Mouse (Mus musculus): ENCODE measurements around the gene Msi2. TPM values are rescaled to one million over a fixed set of nuclear protein-coding genes. Genes with fewer than 3 reads are reported as not detected.

Gene Msi2
- polyA plus RNA-seq, 1 experiment from 2014 or later, result 10.0 TPM

- peak overlapping the region; percentile 77; the same call in 1 of the 2 replicates for H3K27ac ChIP-seq (ENCODE audit: low read length)
- peak overlapping the region; percentile 34 for H3K4me2 ChIP-seq (ENCODE audit: low read depth, low read length)
- H3K4me3 ChIP-seq (ENCODE audit: low read length), result no peak overlapping the region
- no peak overlapping the region for H3K9ac ChIP-seq (ENCODE audit: low read depth, low read length)
- WGBS, result 53% methylated on average over 7 of the region's 7 CpGs
- H3K27me3 ChIP-seq (replicated peaks; ENCODE audit: control insufficient read depth, insufficient read depth, low read length), result no peaks in the 10 kb centered on the region
- H3K4me1 ChIP-seq (ENCODE audit: control insufficient read depth, insufficient read depth, low read length), result peaks cover 39% of the 10 kb centered on the region
- H3K36me3 ChIP-seq (ENCODE audit: control insufficient read depth, insufficient read depth, low read length), result no peaks in the 10 kb centered on the region; the same call in 1 of the 2 replicates
- ATAC-seq, result peak; percentile 86
- no peaks in the 10 kb centered on the region for H3K9me3 ChIP-seq (ENCODE audit: control insufficient read depth, low read length)
Observed at GRCm38 (mm10) chr11:88481602-88482161, 236.6 kb downstream of the Msi2 start.

- H3K4me3 ChIP-seq (ENCODE audit: low read length), result no peak overlapping the region
- ATAC-seq, result no peak; the same call in 1 of the 2 replicates
- peaks cover 37% of the 10 kb centered on the region for H3K4me1 ChIP-seq (ENCODE audit: control insufficient read depth, insufficient read depth, low read length)
- H3K27ac ChIP-seq (ENCODE audit: low read length), result peak overlapping the region; percentile 77
- H3K27me3 ChIP-seq (replicated peaks; ENCODE audit: control insufficient read depth, insufficient read depth, low read length), result no peaks in the 10 kb centered on the region
- H3K9ac ChIP-seq (ENCODE audit: low read depth, low read length), result peak overlapping the region; percentile 23; the same call in 1 of the 2 replicates
- peak overlapping the region; percentile 34 for H3K4me2 ChIP-seq (ENCODE audit: low read depth, low read length)
- H3K36me3 ChIP-seq (ENCODE audit: control insufficient read depth, insufficient read depth, low read length), result no peaks in the 10 kb centered on the region; the same call in 1 of the 2 replicates
- 40% methylated on average over 9 of the region's 9 CpGs for WGBS
- H3K9me3 ChIP-seq (ENCODE audit: control insufficient read depth, low read length), result no peaks in the 10 kb centered on the region
Observed at GRCm38 (mm10) chr11:88481092-88481601, 237.2 kb downstream of the Msi2 start.

- no peak for ATAC-seq
- Histone ChIP-seq H3K4me3 (ENCODE audit: low read length) (no peak overlapping the region), H3K4me1 (ENCODE audit: control insufficient read depth, insufficient read depth, low read length) (peaks cover 29% of the 10 kb centered on the region), H3K27ac (ENCODE audit: low read length) (no peak overlapping the region), H3K9ac (ENCODE audit: low read depth, low read length) (no peak overlapping the region), H3K36me3 (ENCODE audit: control insufficient read depth, insufficient read depth, low read length) (no peaks in the 10 kb centered on the region; the same call in 1 of the 2 replicates), H3K27me3 (replicated peaks; ENCODE audit: control insufficient read depth, insufficient read depth, low read length) (no peaks in the 10 kb centered on the region), H3K9me3 (ENCODE audit: control insufficient read depth, low read length) (no peaks in the 10 kb centered on the region), H3K4me2 (ENCODE audit: low read depth, low read length) (no peak overlapping the region)
- WGBS, result 86% methylated on average over 5 of the region's 5 CpGs
Observed at GRCm38 (mm10) chr11:88479498-88479897, 238.8 kb downstream of the Msi2 start.

GRCm38 (mm10) chr11:88474889-88475440 lies 243.3 kb downstream of the Msi2 start:
- Histone ChIP-seq H3K36me3 (ENCODE audit: control insufficient read depth, insufficient read depth, low read length) (no peaks in the 10 kb centered on the region), H3K4me2 (ENCODE audit: low read depth, low read length) (no peak overlapping the region), H3K9ac (ENCODE audit: low read depth, low read length) (no peak overlapping the region; the same call in 1 of the 2 replicates), H3K27ac (ENCODE audit: low read length) (no peak overlapping the region), H3K9me3 (ENCODE audit: control insufficient read depth, low read length) (no peaks in the 10 kb centered on the region), H3K27me3 (replicated peaks; ENCODE audit: control insufficient read depth, insufficient read depth, low read length) (no peaks in the 10 kb centered on the region), H3K4me1 (ENCODE audit: control insufficient read depth, insufficient read depth, low read length) (peaks cover 19% of the 10 kb centered on the region; the same call in 1 of the 2 replicates), H3K4me3 (ENCODE audit: low read length) (no peak overlapping the region)
- WGBS, result 90% methylated on average over 4 of the region's 4 CpGs
- no peak for ATAC-seq

GRCm38 (mm10) chr11:88472731-88473130 lies 245.6 kb downstream of the Msi2 start:
- H3K9me3 ChIP-seq (ENCODE audit: control insufficient read depth, low read length), result no peaks in the 10 kb centered on the region
- H3K27ac ChIP-seq (ENCODE audit: low read length), result no peak overlapping the region
- H3K4me3 ChIP-seq (ENCODE audit: low read length), result no peak overlapping the region
- 57% methylated on average over 8 of the region's 8 CpGs for WGBS
- no peak overlapping the region for H3K9ac ChIP-seq (ENCODE audit: low read depth, low read length)
- no peak overlapping the region for H3K4me2 ChIP-seq (ENCODE audit: low read depth, low read length)
- H3K36me3 ChIP-seq (ENCODE audit: control insufficient read depth, insufficient read depth, low read length), result no peaks in the 10 kb centered on the region
- peaks cover 22% of the 10 kb centered on the region for H3K4me1 ChIP-seq (ENCODE audit: control insufficient read depth, insufficient read depth, low read length)
- no peak for ATAC-seq
- H3K27me3 ChIP-seq (replicated peaks; ENCODE audit: control insufficient read depth, insufficient read depth, low read length), result no peaks in the 10 kb centered on the region

GRCm38 (mm10) chr11:88471981-88472647 lies 246.2 kb downstream of the Msi2 start:
- H3K36me3 ChIP-seq (ENCODE audit: control insufficient read depth, insufficient read depth, low read length), result no peaks in the 10 kb centered on the region
- peaks cover 26% of the 10 kb centered on the region for H3K4me1 ChIP-seq (ENCODE audit: control insufficient read depth, insufficient read depth, low read length)
- no peaks in the 10 kb centered on the region for H3K27me3 ChIP-seq (replicated peaks; ENCODE audit: control insufficient read depth, insufficient read depth, low read length)
- no peak overlapping the region for H3K4me2 ChIP-seq (ENCODE audit: low read depth, low read length)
- H3K9me3 ChIP-seq (ENCODE audit: control insufficient read depth, low read length), result no peaks in the 10 kb centered on the region
- no peak overlapping the region for H3K9ac ChIP-seq (ENCODE audit: low read depth, low read length)
- no peak overlapping the region for H3K27ac ChIP-seq (ENCODE audit: low read length)
- ATAC-seq, result no peak
- WGBS, result 60% methylated on average over 12 of the region's 12 CpGs
- no peak overlapping the region for H3K4me3 ChIP-seq (ENCODE audit: low read length)

GRCm38 (mm10) chr11:88470599-88470998 lies 247.7 kb downstream of the Msi2 start:
- Histone ChIP-seq H3K4me2 (ENCODE audit: low read depth, low read length) (no peak overlapping the region), H3K9ac (ENCODE audit: low read depth, low read length) (no peak overlapping the region), H3K4me3 (ENCODE audit: low read length) (no peak overlapping the region), H3K27ac (ENCODE audit: low read length) (no peak overlapping the region), H3K36me3 (ENCODE audit: control insufficient read depth, insufficient read depth, low read length) (no peaks in the 10 kb centered on the region), H3K9me3 (ENCODE audit: control insufficient read depth, low read length) (no peaks in the 10 kb centered on the region), H3K4me1 (ENCODE audit: control insufficient read depth, insufficient read depth, low read length) (peaks cover 25% of the 10 kb centered on the region), H3K27me3 (replicated peaks; ENCODE audit: control insufficient read depth, insufficient read depth, low read length) (no peaks in the 10 kb centered on the region)
- ATAC-seq, result 0 out of 2 replicates have a peak, but pooled peaks have one; percentile 5

- H3K27ac ChIP-seq (ENCODE audit: low read length), result no peak overlapping the region
- H3K4me3 ChIP-seq (ENCODE audit: low read length), result no peak overlapping the region
- H3K36me3 ChIP-seq (ENCODE audit: control insufficient read depth, insufficient read depth, low read length), result no peaks in the 10 kb centered on the region
- H3K9ac ChIP-seq (ENCODE audit: low read depth, low read length), result no peak overlapping the region
- H3K4me2 ChIP-seq (ENCODE audit: low read depth, low read length), result no peak overlapping the region
- H3K4me1 ChIP-seq (ENCODE audit: control insufficient read depth, insufficient read depth, low read length), result peaks cover 31% of the 10 kb centered on the region
- H3K27me3 ChIP-seq (replicated peaks; ENCODE audit: control insufficient read depth, insufficient read depth, low read length), result no peaks in the 10 kb centered on the region
- no peaks in the 10 kb centered on the region for H3K9me3 ChIP-seq (ENCODE audit: control insufficient read depth, low read length)
- no peak for ATAC-seq
Observed at GRCm38 (mm10) chr11:88468996-88469395, 249.3 kb downstream of the Msi2 start.

GRCm38 (mm10) chr11:88467498-88468245 lies 250.6 kb downstream of the Msi2 start:
- peaks cover 33% of the 10 kb centered on the region for H3K4me1 ChIP-seq (ENCODE audit: control insufficient read depth, insufficient read depth, low read length)
- ATAC-seq, result no peak; the same call in 1 of the 2 replicates
- WGBS, result 43% methylated on average over 18 of the region's 18 CpGs

More at GRCm38 (mm10) chr11:88467498-88468245, 250.6 kb downstream of the Msi2 start:
- Histone ChIP-seq H3K27ac (ENCODE audit: low read length) (peak overlapping the region; percentile 49), H3K9ac (ENCODE audit: low read depth, low read length) (peak overlapping the region; percentile 24; the same call in 1 of the 2 replicates), H3K9me3 (ENCODE audit: control insufficient read depth, low read length) (no peaks in the 10 kb centered on the region), H3K4me3 (ENCODE audit: low read length) (no peak overlapping the region), H3K27me3 (replicated peaks; ENCODE audit: control insufficient read depth, insufficient read depth, low read length) (no peaks in the 10 kb centered on the region), H3K4me2 (ENCODE audit: low read depth, low read length) (no peak overlapping the region), H3K36me3 (ENCODE audit: control insufficient read depth, insufficient read depth, low read length) (no peaks in the 10 kb centered on the region)
